Mouse (Mus musculus) liver (tissue): ENCODE measurements around the gene Trim32.

ENCODE experiments used
- DNase-seq: peaks from one replicate; pipeline ENCODE4 v3.0.0-alpha.2; 2020; ENCODE audit warnings: mixed read lengths

Gene Trim32

GRCm38 (mm10) chr4:65604504-65605150 lies at the start of gene Trim32:
Gene Trim32 (plus strand): TSS chr4:65604986.
- peak; percentile 97 for DNase-seq

DNA sequence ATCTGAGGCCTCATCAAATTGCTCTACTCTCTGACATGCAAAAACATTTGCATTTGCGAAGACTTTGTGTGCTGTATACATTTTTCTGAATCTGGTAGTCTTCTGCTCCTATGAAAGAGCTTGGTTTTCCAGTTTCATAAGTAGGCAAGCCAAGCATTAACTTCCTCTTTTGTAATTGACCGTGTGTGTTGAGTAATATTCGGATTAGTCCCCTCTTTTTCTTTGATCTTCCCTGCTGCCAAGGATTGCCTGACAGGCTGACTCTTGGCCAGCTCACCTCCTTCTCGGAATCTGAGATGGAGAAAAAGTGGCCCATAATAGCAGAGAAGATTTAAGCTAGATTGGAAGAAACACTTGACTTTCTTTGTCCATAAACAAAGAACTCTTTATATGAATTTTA lies 39.3 kb upstream of the Trim32 start:
- no peak for DNase-seq

DNA sequence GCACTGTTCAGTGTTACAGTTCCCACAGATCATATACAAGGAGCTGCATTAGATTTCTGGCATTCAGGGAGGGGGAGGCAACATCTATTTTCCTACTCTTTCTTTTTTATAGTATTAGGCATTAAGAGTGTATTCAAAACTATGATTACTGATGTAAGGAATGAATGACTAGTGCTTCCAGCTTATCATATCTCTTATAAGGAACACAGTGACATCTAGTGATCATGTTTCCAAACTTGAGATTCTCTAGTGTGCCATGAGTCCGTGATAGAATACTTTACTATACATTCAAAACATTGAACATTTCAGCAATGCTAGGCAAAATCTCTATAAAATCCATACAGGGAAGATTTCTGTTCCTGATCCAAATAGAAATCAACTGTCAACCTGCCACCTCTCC lies 24.5 kb upstream of the Trim32 start:
- DNase-seq: no peak

DNA sequence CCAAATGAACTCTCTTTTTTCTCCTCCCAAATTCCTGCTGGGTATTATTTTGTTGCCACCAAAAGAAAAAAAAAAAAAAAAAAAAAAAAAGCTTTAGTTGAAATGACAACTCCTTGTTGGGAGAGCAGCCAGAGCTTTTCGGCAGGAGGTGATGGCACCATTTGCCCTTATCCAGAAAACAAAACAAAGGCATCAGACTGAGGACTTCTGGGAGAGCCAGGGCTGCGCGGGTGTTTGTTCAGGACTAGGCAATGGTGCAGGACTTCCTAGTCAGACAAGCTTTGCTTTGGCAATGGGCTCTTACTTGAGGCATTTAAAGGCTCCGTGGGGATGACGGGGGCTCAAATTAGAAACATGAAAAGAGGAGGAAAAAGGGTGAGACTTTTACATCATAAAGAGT lies 17.8 kb upstream of the Trim32 start:
- no peak for DNase-seq

DNA sequence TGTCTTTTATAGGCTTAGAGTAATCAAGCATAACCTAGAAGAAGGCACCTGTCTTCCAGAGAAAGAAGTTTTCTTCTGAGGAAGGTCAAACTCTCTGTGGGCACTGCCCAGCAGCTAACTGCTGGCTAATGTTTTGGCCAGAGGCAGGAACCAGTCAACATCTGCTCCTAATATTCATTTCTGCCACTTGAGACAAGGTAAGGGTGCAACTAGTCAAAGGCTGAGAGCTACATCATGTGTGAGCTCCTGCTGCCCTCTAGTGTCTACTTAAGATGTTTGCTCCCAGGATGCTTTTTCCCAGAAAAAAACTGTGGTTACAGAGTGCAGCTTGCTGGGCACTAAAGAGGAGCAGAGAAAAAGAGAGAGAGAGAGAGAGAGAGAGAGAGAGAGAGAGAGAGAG lies 15.0 kb upstream of the Trim32 start:
- no peak for DNase-seq

- DNase-seq: no peak
Observed at GRCm38 (mm10) chr4:65594601-65595369, 10.0 kb upstream of the Trim32 start.

DNA sequence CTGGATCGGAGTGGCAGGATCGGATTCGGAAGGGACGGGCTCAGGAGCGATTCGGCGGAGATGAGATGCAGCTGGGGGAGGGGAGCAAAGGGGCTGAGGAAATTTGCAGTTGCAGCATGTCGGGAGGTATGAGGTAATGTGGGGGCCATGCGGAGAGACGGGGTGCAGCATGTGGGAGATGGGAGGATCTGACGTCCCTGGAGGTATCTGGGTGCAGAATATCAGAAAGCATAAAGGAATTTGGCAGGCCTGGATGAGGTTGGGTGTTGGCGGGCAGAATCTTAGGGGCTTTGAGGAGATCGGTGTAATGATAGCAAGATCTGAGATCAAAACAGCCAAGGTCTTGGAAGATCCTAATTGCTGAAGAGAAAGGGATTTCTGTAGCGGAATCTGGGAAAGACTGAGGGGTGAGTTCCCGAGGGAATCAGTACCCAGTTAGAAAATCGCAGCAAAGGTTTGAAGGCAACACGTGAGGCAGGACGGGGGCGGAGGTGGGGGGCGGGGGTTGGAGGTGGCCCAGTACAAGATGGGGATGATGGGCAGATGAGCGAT lies 441 bp downstream of the Trim32 start:
- no peak for DNase-seq

GRCm38 (mm10) chr4:65607184-65607631 lies 2.4 kb downstream of the Trim32 start:
- peak; percentile 31 for DNase-seq

DNA sequence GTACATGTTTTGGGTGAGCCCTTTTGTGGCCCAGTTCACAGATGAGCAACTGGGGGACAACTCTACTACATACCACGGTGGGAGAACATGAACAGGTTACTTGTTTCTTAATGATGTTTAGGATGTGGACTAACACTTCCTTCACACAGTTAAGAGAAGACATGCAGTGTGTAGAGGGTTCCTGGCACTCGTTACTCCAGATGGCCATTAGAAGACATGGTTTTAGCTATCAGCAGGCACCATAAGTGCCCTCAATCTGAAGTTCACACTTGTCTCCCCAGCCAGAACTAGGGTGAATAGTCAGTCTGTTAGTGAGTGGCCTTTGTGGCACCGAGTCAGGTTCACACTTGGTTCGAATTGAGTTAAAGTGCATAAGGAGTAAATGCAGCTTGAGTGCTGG lies 3.3 kb downstream of the Trim32 start:
- DNase-seq: no peak

DNA sequence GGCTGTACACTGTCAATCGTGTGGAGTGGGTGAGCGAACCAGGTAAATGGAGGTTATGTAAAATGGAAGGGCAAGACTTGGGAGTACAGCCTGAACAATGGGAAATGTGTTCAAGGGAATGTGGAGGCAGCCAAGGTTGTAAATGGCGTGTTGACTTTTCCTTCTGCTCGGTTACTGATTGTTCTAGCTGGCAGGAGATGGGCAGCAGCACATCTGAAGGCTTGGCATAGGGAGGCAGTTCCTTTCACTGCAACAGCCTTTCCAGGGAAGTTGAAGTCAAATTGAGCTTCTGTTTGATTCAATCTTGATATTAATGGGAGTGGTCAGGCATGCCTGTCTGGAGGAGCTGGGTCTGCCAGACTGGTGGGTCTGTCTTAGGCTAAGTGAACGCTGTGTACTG lies 5.5 kb downstream of the Trim32 start:
- DNase-seq: no peak

DNA sequence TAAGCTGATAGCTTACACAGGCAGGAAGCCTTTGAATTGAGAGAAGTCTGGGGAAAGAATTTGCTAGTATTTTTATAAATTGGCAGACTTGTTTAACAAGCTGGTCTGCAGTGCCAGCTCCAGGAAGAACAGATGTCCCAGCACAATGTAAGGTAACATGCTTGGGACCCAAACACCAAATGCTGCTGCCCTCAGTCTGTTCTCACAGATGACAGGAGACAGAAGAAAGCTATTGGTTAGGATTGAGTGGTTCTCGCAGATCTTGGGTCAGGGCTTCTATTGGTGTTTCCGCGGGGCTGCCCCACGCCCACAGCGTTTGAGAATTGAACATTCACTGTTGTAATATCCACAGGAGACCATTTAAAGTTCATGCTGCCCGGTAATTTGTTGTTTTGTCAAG lies 6.1 kb downstream of the Trim32 start:
- DNase-seq: no peak

- no peak for DNase-seq
Observed at GRCm38 (mm10) chr4:65613135-65613534, 8.3 kb downstream of the Trim32 start.

GRCm38 (mm10) chr4:65620125-65620524 lies 15.3 kb downstream of the Trim32 start:
- no peak for DNase-seq

- no peak for DNase-seq
Observed at GRCm38 (mm10) chr4:65638231-65638630, 33.4 kb downstream of the Trim32 start.

- no peak for DNase-seq
Observed at GRCm38 (mm10) chr4:65642611-65643010, 37.8 kb downstream of the Trim32 start.

- DNase-seq: peak; percentile 72
Observed at GRCm38 (mm10) chr4:65654723-65655122, 49.9 kb downstream of the Trim32 start.

DNA sequence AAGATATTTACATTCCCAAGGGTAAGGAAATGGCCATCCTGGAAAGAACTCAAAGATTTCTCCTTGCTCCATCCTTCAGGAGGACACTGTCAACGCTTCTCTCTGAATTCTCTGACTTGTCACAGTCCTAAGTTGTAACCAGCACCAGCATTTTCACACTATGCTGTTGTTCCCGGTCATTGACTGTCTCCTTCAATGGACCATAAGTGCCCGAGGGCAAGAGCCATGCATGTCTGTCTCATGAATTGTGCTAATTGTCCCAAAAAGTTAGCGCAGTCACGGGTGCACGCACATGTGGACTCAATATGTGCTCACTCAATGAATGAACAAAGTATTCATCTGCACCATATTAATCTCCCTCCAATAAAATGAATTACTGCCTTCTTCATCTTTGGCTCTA lies 58.4 kb downstream of the Trim32 start:
- DNase-seq: no peak
